Mouse (Mus musculus) G1E (cell line): ENCODE data around the gene Mpig6b.

Source experiments
- CTCF ChIP-seq: IDR thresholded peaks from 2 replicates; pipeline ENCODE4 v1.5.1; 2012; ENCODE audit warnings: low read depth, low read length, inconsistent platforms, mixed read lengths
- GATA1 ChIP-seq: IDR thresholded peaks from 2 replicates; pipeline ENCODE4 v1.6.1; 2012; ENCODE audit warnings: borderline replicate concordance, low read length, inconsistent platforms, mixed read lengths
- POLR2AphosphoS5 ChIP-seq: IDR thresholded peaks from 2 replicates; pipeline ENCODE4 v1.6.1; 2012; ENCODE audit warnings: low read depth, low read length, inconsistent platforms; ENCODE audit not compliant: insufficient replicate concordance
- TAL1 ChIP-seq: conservative IDR thresholded peaks from 2 replicates; pipeline ENCODE4 v1.6.1; 2012; ENCODE audit warnings: low read depth, low read length, inconsistent platforms, mixed read lengths

DNA sequence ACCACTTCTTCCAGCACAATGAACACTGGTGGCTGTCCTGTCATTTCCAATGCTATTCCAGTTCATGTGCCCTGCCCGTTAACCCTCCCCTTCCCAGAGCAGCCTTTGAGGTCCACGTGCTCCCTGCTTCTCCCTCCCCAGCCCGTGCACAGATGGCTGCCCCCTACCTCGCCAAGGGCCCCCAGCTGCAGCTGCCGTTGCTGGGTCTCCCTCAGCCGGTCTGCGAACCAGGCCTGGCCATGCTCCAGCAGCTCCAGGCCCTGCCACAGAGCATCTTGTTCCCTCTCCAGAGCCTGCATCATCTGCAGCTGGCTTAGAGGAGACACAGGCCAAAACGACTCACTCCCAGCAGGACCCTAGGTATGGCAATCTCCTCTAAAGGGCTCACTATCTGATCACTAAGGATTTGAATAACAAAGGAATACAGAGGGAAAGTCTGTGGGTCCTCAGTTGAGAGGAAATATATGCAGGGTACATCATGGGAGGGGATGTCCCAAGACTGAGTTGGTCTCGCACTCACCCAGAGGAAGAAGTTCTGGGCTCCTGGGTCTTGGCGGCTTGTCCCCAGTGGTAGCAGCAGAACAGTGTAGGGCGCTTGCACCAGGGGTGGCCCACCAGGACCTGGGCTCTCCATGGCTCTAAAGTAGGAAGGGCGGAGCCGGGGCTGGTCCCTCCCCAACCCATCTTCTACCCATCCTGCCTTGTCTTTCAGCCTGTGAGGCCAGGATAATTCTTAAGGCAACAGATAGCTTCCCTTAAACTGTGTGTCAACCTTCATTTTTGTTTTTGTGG lies 38.5 kb downstream of the Mpig6b start, which contains the start of gene Sapcd1:
- TF ChIP-seq CTCF: no peak
- TF ChIP-seq GATA1: no peak
- TF ChIP-seq TAL1: no peak
- TF ChIP-seq POLR2AphosphoS5: no peak
